Mouse (Mus musculus): ENCODE measurements around the gene Ip6k1.

DNA sequence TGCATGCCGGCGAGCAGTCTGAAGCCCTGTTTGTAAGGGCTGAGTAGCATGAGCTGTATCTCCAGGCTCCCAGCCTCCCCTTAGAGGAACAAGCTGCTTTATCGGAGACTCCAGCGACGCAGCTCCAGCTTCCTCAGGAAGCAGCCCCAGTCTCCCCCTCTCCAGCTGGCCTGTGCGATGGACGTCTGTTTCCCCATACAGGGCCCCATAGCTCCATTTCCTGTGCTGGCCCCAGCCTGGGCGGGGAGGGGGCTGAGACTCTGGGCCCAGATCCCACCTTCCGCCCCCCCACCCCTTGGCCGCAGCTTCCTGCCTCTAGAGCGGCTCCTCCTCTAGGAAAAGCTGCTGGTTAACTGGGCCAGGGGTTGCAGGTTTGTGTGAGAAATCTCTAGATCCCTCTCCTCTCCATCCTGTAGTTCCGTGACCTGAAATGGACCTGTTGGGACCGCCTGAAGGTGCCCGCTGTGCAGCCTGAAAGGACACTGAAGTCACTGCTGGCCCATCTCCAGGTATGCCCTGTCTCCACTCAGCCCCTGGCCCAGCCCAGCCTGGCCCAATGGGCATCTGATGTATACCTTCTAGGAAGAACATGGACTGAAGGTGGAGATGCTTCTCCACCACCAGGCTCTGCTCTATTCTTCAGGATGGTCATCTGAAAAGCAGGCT, 19.5 kb upstream of the Ip6k1 start, which contains the start of gene Gm20661:
- peak; percentile 96 for TF ChIP-seq EP300 (IDR thresholded peaks at IDR 0.05; ENCODE audit: low read depth)
- no peak for TF ChIP-seq CTCF (IDR thresholded peaks at IDR 0.05; ENCODE audit: low read depth)
